Mouse (Mus musculus): ENCODE measurements around the gene Tirap. TPM values are rescaled to one million over a fixed set of nuclear protein-coding genes. Genes with fewer than 3 reads are reported as not detected.
"Not testable (repeated sequence)": the region's sequence is repeated elsewhere in the genome, so short reads cannot be mapped to it uniquely, and the experiment has no call there.

The Tirap gene
- polyA plus RNA-seq, 1 experiment from 2014 or later = 20.3 TPM

DNA sequence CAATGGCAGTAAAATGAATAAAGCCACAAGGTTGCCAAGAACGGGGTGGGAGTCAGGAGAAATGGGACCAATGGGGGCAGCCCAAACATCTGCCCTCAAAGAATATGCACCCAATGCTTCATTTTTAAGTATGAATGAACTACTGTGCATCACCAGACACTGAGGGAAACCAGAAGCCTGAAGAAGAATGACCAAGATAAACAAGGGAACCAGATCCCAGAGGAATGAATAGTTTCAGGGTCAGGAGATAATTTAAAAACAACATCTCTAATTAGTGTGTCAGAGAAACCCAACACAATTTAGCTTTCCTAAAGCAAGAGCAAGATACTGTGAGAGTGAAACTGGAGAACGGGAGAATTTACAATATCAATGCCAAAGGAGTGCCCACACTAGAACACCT lies 39.4 kb downstream of the Tirap start:
- Histone ChIP-seq H3K36me3 (replicated peaks) (peaks cover 30% of the 10 kb centered on the region), H3K9me3 (no peaks in the 10 kb centered on the region), H3K4me1 (peaks cover 10% of the 10 kb centered on the region), H3K27ac (replicated peaks) (no peak overlapping the region), H3K27me3 (replicated peaks; ENCODE audit: low read depth, poor library complexity, severe bottlenecking) (no peaks in the 10 kb centered on the region), H3K4me3 (no peak overlapping the region)
- DNase-seq (ENCODE audit: low spot score) = no peak
- WGBS = 60% methylated on average over 2 of the region's 2 CpGs

DNA sequence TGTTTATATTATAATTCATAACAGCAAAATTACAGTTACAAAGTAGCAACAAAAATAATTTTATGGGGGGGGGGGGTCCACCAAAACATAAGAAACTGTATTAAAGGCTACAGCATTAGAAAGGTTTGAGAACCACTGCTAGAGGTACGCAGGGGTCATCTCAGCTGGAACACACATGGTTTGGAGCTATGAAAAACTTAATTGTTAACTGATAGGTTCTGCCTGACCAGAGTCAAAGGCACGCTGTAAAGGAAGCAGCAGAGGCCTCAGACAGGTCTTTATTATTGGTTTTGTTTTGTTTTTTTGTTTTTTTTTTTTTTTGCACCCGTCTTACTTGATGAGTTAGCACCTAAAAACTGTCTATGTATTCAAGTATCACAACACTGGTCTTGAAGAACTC lies 41.6 kb downstream of the Tirap start:
- Histone ChIP-seq H3K9me3 (no peaks in the 10 kb centered on the region), H3K4me3 (no peak overlapping the region), H3K36me3 (replicated peaks) (peaks cover 21% of the 10 kb centered on the region), H3K27me3 (replicated peaks; ENCODE audit: low read depth, poor library complexity, severe bottlenecking) (no peaks in the 10 kb centered on the region), H3K4me1 (peaks cover 10% of the 10 kb centered on the region), H3K27ac (replicated peaks) (no peak overlapping the region)
- no peak for DNase-seq (ENCODE audit: low spot score)
- WGBS = 66% methylated on average over 3 of the region's 3 CpGs

DNA sequence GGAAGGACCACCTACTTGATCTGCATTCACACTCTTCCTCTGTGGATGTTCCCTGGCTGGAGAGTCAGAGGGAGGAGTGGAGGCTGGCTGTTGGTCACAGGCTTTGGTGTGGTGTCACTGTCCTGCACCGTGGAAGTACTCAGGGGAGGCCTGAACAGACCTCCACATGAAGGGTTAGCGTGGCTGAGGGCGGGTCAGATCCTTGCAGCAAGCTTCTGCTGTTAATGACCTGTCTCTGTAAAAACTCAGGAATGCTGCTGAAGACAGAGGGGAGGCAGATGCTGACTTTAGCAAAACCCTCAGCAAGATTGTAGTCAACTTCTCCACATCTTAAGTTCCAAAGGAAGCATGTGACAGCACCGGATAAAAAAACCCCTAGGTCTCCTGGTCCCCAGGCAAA lies 43.2 kb downstream of the Tirap start:
- Histone ChIP-seq H3K36me3 (replicated peaks) (peaks cover 13% of the 10 kb centered on the region; the same call in 1 of the 2 replicates), H3K27me3 (replicated peaks; ENCODE audit: low read depth, poor library complexity, severe bottlenecking) (no peaks in the 10 kb centered on the region), H3K9me3 (no peaks in the 10 kb centered on the region), H3K27ac (replicated peaks) (no peak overlapping the region), H3K4me1 (peaks cover 10% of the 10 kb centered on the region), H3K4me3 (no peak overlapping the region)
- 91% methylated on average over 4 of the region's 4 CpGs for WGBS
- no peak for DNase-seq (ENCODE audit: low spot score)

DNA sequence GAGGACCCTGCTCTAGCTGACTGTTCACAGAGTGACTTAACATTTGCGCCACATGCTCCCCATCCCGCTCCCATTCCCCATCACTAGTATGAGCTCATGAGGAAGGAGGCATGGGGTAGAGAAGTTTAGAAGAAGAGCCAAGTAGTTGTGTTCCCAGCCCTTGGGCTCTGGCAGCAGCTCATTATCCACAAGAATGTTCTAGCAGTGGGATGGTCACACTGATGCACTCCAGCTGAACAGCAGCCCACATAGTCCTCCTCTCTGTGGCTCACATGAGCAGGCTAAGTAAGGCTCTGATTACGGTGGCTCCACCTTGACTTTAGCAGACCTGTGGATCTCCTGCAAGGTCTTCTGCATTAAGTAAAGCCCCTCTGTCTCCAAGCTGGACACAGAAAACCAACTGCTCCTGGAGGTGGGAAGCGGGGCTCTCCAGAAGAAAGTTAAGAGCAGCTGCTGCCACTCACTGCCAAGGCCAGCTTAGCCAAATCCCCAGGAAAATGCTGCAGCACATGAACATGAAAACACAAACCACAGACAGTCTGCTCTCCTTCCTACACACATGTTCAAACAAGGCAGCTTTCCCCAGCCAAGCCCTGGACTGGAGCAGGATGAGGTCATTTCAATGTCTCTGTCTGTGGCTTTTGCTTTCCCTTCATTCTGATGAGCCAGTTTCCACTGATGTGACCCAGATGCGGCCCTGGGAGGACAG lies 43.9 kb downstream of the Tirap start:
- Histone ChIP-seq H3K4me3 (no peak overlapping the region), H3K27ac (replicated peaks) (no peak overlapping the region), H3K4me1 (peaks cover 10% of the 10 kb centered on the region), H3K27me3 (replicated peaks; ENCODE audit: low read depth, poor library complexity, severe bottlenecking) (no peaks in the 10 kb centered on the region), H3K36me3 (replicated peaks) (peaks cover 13% of the 10 kb centered on the region; the same call in 1 of the 2 replicates), H3K9me3 (no peaks in the 10 kb centered on the region)
- DNase-seq (ENCODE audit: low spot score) = no peak
- WGBS = 89% methylated on average over 5 of the region's 5 CpGs

DNA sequence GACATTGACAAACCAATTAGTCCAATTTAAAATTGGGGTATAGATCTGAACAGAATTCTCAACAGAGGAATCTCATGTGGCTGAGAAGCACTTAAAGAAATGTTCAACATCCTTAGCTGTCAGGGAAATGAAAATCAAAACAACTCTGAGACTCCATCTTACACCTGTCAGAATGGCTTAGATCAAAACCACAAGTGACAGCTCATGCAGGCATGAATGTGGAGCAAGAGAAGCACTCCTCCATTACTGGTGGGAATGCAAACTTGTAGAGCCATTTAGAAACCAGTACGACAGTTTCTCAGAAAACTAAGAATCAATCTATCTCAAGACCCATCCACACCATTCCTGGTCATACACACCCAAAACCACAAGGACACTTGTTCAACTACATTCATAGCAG lies 47.2 kb downstream of the Tirap start:
- no peak for DNase-seq (ENCODE audit: low spot score)
- H3K4me1 ChIP-seq = no peaks in the 10 kb centered on the region
- no peaks in the 10 kb centered on the region for H3K27me3 ChIP-seq (replicated peaks; ENCODE audit: low read depth, poor library complexity, severe bottlenecking)
- H3K4me3 ChIP-seq = no peak overlapping the region
- H3K36me3 ChIP-seq (replicated peaks) = peaks cover 13% of the 10 kb centered on the region; the same call in 1 of the 2 replicates
- WGBS = 94% methylated on average over 1 of the region's 1 CpGs
- no peaks in the 10 kb centered on the region for H3K9me3 ChIP-seq
- no peak overlapping the region for H3K27ac ChIP-seq (replicated peaks)

DNA sequence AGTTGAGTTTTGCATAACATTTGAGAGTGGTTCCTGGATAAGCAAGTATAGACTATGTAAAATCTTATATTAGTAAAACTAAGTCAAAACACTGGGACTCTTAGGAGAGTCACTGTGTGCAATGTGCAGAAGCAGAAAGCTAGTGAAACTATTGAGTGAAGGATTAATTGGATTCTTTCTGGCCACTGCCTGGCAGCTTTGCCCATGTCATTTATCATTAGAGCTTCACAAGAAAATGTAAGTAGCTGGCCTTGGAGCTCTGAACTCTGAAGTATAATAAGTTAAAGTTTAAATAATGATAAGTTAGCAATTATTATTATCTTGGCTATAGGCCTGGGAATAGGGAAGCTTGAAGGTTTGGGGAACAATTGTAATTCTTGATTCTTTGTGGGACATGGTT lies 51.3 kb downstream of the Tirap start:
- not testable (repeated sequence) for H3K4me1 ChIP-seq; DNase-seq (ENCODE audit: low spot score); H3K27ac ChIP-seq (replicated peaks)

DNA sequence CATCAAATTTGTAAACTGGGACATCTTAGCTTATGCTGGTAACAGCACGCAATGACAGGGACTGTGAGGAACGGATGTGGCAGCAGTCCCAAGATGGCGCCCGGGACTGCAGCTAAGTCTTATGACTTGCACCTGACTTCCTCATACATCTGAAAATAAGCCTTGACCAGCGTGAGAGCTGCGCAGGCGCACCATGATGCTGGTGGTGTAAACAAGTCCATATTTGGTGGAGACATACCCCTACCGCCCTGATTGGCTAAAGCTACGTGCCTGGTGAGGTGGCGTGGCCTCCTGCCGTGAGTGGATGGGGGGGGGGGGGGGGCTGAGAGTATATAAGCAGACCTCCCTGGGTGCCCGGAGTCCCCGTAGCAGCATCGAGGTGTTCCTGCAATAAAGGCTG lies 52.8 kb downstream of the Tirap start:
- 93% methylated on average over 14 of the region's 14 CpGs for WGBS
- not testable (repeated sequence) for H3K27ac ChIP-seq (replicated peaks); H3K4me3 ChIP-seq; H3K27me3 ChIP-seq (replicated peaks; ENCODE audit: low read depth, poor library complexity, severe bottlenecking); DNase-seq (ENCODE audit: low spot score); H3K36me3 ChIP-seq (replicated peaks); H3K4me1 ChIP-seq; H3K9me3 ChIP-seq

More for the DNA sequence above, 51.3 kb downstream of the Tirap start:
- not testable (repeated sequence) for H3K36me3 ChIP-seq (replicated peaks); H3K27me3 ChIP-seq (replicated peaks; ENCODE audit: low read depth, poor library complexity, severe bottlenecking); H3K4me3 ChIP-seq; H3K9me3 ChIP-seq

DNA sequence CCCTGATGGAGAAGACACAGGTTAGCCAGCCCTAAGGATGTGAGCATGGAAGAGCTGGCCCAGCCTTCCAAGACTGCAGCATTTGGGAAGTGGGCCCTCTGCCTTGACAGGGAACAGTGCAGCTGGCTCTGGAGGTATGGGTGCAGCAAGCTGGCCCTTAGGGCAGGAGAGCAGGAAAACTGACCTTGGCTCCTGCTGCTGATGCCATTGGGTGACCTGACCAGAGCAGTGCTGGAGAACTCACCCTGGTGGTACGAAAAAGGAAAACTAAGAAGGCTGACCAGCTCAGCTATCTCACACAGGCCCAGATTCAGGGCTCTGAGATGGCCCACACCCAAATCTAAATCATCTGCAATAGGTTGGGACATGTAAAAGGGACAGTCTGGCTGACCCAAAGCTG lies 54.3 kb downstream of the Tirap start:
- Histone ChIP-seq H3K36me3 (replicated peaks) (no peaks in the 10 kb centered on the region), H3K27ac (replicated peaks) (no peak overlapping the region), H3K4me3 (no peak overlapping the region), H3K9me3 (no peaks in the 10 kb centered on the region), H3K4me1 (peaks cover 8% of the 10 kb centered on the region; the same call in 1 of the 2 replicates), H3K27me3 (replicated peaks; ENCODE audit: low read depth, poor library complexity, severe bottlenecking) (no peaks in the 10 kb centered on the region)
- WGBS = 88% methylated on average over 1 of the region's 1 CpGs
- no peak for DNase-seq (ENCODE audit: low spot score)

DNA sequence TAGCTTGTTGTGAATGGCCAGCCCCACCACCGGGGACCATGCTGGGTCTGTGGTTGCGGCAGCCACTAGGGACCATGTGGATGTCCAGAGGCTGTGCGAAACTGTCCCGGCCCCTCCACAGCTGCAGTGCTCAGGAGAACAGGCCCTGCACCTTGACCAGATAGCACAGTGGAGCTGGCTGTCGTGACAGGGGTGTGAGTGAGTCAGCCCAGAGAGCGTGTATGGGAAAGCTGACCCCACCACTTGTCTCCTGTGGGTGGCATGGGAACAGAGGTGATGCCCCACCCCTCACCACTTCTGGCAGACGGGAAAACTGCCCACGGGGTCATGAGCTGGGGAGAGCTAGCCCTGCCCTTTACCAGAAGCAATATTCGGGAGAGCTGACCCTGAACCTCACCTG lies 55.0 kb downstream of the Tirap start:
- Histone ChIP-seq H3K4me1 (peaks cover 12% of the 10 kb centered on the region; the same call in 1 of the 2 replicates), H3K27ac (replicated peaks) (no peak overlapping the region), H3K36me3 (replicated peaks) (no peaks in the 10 kb centered on the region), H3K4me3 (no peak overlapping the region), H3K9me3 (no peaks in the 10 kb centered on the region), H3K27me3 (replicated peaks; ENCODE audit: low read depth, poor library complexity, severe bottlenecking) (no peaks in the 10 kb centered on the region)
- WGBS = 91% methylated on average over 9 of the region's 9 CpGs
- DNase-seq (ENCODE audit: low spot score) = no peak

DNA sequence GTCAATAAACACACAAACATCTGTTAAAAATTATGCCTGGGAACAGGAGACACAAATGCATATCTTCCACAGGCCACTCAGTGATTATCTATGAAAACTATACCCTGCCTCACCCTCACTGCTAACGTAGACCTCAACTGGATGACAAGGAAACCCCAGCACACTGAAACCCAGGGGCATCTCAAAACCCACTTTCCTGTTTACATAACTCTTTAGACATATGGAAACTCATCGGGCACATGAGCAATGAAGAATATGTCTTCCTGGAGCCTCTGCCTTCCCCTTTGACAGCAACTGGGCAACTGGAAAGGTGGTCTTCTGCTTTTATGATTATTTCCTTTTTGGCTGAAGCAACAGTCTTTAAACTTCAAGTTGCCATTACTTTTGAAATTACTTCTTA lies 57.9 kb downstream of the Tirap start:
- no peak overlapping the region for H3K27ac ChIP-seq (replicated peaks)
- H3K9me3 ChIP-seq = no peaks in the 10 kb centered on the region
- no peak for DNase-seq (ENCODE audit: low spot score)
- WGBS = 69% methylated on average over 2 of the region's 2 CpGs
- H3K4me3 ChIP-seq = no peak overlapping the region
- peaks cover 24% of the 10 kb centered on the region for H3K4me1 ChIP-seq
- H3K36me3 ChIP-seq (replicated peaks) = no peaks in the 10 kb centered on the region
- no peaks in the 10 kb centered on the region for H3K27me3 ChIP-seq (replicated peaks; ENCODE audit: low read depth, poor library complexity, severe bottlenecking)

DNA sequence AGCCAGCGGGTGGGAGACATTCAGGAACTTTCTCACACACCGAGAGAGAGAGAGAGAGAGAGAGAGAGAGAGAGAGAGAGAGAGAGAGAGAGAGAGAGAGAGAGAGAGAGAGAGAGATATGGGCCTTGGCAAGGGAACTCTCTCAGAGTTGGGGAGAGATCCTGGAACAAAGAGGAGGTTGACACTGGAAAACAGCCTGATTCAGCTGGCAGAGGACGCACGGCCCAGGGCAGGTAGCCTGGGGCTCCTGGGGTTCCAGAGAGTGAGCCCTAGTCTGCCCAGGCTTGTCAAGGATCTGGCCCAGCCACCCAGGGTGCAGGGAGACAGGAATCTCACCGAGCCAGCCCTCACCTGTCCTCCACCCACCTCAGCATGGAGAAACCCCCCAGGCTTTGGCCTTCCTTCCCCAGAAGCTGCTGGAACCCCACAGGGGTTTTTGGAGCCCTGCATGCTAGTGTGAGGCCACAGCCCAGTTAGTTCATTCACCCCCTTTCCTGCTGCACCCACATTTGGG lies 60.8 kb downstream of the Tirap start:
- WGBS = 78% methylated on average over 5 of the region's 5 CpGs

DNA sequence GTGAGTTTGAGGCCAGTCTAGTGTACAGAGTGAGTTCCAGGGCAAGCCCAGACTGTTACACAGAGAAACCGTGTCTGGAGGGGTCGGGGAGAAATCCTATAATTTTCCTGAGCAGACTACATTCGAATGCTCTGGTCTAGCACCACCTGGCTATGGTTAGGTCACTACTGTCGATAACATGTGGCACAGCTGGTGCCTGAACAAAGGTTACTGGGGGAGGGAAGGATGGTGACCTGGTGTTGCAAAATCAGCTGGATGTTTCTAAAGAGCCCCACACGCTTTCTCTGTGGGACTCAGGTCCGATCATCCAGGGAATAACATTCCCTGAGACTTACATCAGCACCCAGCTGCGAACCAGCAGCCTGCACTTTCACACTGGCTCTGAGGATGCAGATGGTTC lies 62.1 kb downstream of the Tirap start:
- H3K4me3 ChIP-seq = no peak overlapping the region
- H3K27me3 ChIP-seq (replicated peaks; ENCODE audit: low read depth, poor library complexity, severe bottlenecking) = no peaks in the 10 kb centered on the region
- H3K4me1 ChIP-seq = peaks cover 16% of the 10 kb centered on the region
- H3K27ac ChIP-seq (replicated peaks) = no peak overlapping the region; the same call in 1 of the 2 replicates
- no peaks in the 10 kb centered on the region for H3K9me3 ChIP-seq
- DNase-seq (ENCODE audit: low spot score) = no peak
- H3K36me3 ChIP-seq (replicated peaks) = peaks cover 12% of the 10 kb centered on the region
- 71% methylated on average over 7 of the region's 7 CpGs for WGBS

More for the DNA sequence above, 60.8 kb downstream of the Tirap start:
- H3K27ac ChIP-seq (replicated peaks) = no peak overlapping the region
- DNase-seq (ENCODE audit: low spot score) = no peak
- no peaks in the 10 kb centered on the region for H3K9me3 ChIP-seq
- peaks cover 16% of the 10 kb centered on the region for H3K4me1 ChIP-seq
- H3K27me3 ChIP-seq (replicated peaks; ENCODE audit: low read depth, poor library complexity, severe bottlenecking) = no peaks in the 10 kb centered on the region
- H3K4me3 ChIP-seq = no peak overlapping the region
- peaks cover 12% of the 10 kb centered on the region for H3K36me3 ChIP-seq (replicated peaks)

DNA sequence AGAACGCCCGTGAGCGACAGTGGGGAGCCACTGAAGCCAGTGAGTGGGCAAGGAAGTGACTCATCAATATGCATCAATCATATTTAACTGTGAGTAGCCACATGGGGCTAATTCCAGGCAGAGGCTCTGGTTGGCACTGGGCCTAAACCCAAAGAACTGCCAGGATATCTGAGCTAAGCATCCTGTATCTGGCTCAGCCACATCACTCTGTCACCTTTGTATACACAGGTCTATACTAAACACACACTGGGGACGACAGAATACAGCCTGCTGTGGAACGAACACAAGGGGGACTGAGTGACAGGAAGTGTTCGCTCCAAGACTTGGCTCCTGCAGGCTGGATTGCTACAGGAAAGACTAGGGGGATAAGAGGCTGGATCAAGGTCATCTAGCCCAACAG lies 64.5 kb downstream of the Tirap start:
- Histone ChIP-seq H3K9me3 (no peaks in the 10 kb centered on the region), H3K27me3 (replicated peaks; ENCODE audit: low read depth, poor library complexity, severe bottlenecking) (no peaks in the 10 kb centered on the region), H3K4me3 (no peak overlapping the region), H3K4me1 (peaks cover 16% of the 10 kb centered on the region), H3K27ac (replicated peaks) (no peak overlapping the region), H3K36me3 (replicated peaks) (peaks cover 12% of the 10 kb centered on the region)
- 85% methylated on average over 6 of the region's 6 CpGs for WGBS
- DNase-seq (ENCODE audit: low spot score) = no peak
